Mouse (Mus musculus) neural tube, embryonic 15.5 days (tissue): ENCODE data around the gene Cd164l2. TPM values are rescaled to one million over a fixed set of nuclear protein-coding genes. Genes with fewer than 3 reads are reported as not detected.

Source experiments
- ATAC-seq: fragments of 200-750 bp; cut with Nextera tagmentation; 2 replicates; pipeline ENCODE4 v1.8.0; 2017; ENCODE audit warnings: mild to moderate bottlenecking, moderate TSS enrichment, moderate library complexity; ENCODE audit not compliant: low FRiP score
- H3K27ac ChIP-seq: fragments of 300-500 bp; sonication (generic); replicated peaks from 2 replicates; pipeline ENCODE4 v1.5.1; 2015; ENCODE audit warnings: mild to moderate bottlenecking, inconsistent platforms
- H3K27me3 ChIP-seq: fragments of 300-500 bp; sonication (generic); replicated peaks from 2 replicates; pipeline ENCODE4 v1.6.1; 2015; ENCODE audit warnings: inconsistent platforms
- H3K36me3 ChIP-seq: fragments of 300-500 bp; sonication (generic); 2 replicates; pipeline ENCODE4 v1.6.1; 2015; ENCODE audit warnings: inconsistent platforms
- H3K4me1 ChIP-seq: fragments of 300-500 bp; sonication (generic); 2 replicates; pipeline ENCODE4 v1.6.1; 2015; ENCODE audit warnings: inconsistent platforms
- H3K4me2 ChIP-seq: fragments of 300-500 bp; sonication (generic); 2 replicates; pipeline ENCODE4 v1.6.1; 2015; ENCODE audit warnings: inconsistent platforms, mild to moderate bottlenecking, moderate library complexity
- H3K4me3 ChIP-seq: fragments of 300-500 bp; sonication (generic); replicated peaks from 2 replicates; pipeline ENCODE4 v1.5.1; 2015; ENCODE audit warnings: mild to moderate bottlenecking, inconsistent platforms
- H3K9ac ChIP-seq: fragments of 300-500 bp; sonication (generic); replicated peaks from 2 replicates; pipeline ENCODE4 v1.6.1; 2015; ENCODE audit warnings: mild to moderate bottlenecking, inconsistent platforms
- H3K9me3 ChIP-seq: fragments of 300-500 bp; sonication (generic); replicated peaks from 2 replicates; pipeline ENCODE4 v1.6.1; 2016; ENCODE audit warnings: inconsistent platforms
- WGBS: fragments of 180-500 bp; shearing (Covaris S2); methylation state at CpG from one replicate; pipeline ENCODE4 v1.1.7; 2015; ENCODE audit warnings: mixed read lengths; 5-methylcytosine and 5-hydroxymethylcytosine counted together
- polyA plus RNA-seq: library from polyadenylated mRNA; unstranded; fragments of >200 nt; fragmentation: Nextera tagmentation; extraction: Ambion mirVana; gene quantifications from 2 replicates; pipeline ENCODE4 v1.2.1, GENCODE M21; 2015

Gene Cd164l2
- polyA plus RNA-seq, 1 experiment from 2014 or later, result 2.6 TPM

DNA sequence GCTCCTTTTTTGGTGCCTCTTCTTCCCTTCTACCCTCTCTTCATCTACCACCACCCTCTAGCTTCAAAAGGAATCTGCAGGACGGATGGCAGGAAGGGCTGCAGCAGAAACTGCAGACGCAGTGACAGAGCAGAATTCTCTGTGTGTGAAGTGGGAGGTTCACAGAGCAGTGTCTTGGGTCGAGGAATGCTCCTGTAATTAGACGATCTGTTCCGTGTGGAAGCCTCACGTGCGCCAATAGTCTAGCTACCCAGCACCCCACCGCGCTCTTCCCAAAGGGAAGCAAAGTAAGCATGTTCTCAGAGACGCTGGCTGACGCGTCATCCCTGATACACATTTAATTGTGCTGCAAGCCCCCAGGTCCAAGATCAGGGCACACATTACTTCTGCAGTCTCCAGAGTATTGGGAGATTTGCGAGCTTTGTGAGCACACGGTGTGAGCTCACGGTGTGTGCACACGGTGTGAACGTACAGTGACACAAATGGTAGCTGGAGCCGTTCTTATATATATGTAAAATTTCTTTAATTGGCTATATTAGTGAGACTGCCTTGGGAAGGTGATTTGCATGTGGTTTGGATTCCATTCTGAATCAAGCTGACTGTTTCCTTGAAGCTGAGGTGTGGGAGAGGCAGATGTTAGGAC is 35.0 kb upstream of the Cd164l2 start:
- Histone ChIP-seq H3K27me3 (no peaks in the 10 kb centered on the region), H3K9me3 (no peaks in the 10 kb centered on the region), H3K27ac (peak overlapping the region; percentile 79), H3K4me1 (peaks cover 29% of the 10 kb centered on the region), H3K9ac (0 out of 2 replicates have a peak overlapping the region, but pooled peaks have one; percentile 23), H3K4me3 (no peak overlapping the region), H3K4me2 (peak overlapping the region; percentile 38), H3K36me3 (0 out of 2 replicates have a peak, but pooled peaks cover 2% of the 10 kb centered on the region)
- WGBS, result 31% methylated on average over 18 of the region's 18 CpGs
- peak; percentile 75 for ATAC-seq

DNA sequence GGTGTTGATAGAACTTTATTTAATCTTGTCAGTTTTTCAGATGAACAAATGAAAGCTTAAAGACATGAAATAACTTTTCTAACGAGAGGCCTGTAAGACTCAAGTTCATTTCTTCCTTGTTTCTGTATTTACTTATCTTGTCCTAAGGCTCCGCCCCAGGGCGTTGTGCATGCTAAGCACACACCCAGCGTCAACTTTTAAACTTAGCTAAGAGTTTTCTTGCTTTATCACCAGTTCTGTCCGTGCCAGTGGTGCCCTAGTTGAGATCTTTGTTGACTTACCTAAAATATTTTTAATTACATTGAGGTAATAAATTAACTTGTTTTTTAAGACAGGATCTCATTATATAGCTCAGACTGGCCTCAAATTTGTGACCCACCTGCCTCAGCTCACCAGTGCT is 33.6 kb upstream of the Cd164l2 start:
- no peaks in the 10 kb centered on the region for H3K9me3 ChIP-seq
- ATAC-seq, result no peak
- H3K36me3 ChIP-seq, result 0 out of 2 replicates have a peak, but pooled peaks cover 2% of the 10 kb centered on the region
- no peak overlapping the region for H3K4me2 ChIP-seq
- no peak overlapping the region for H3K9ac ChIP-seq
- H3K4me3 ChIP-seq, result no peak overlapping the region
- 94% methylated on average over 5 of the region's 5 CpGs for WGBS
- H3K4me1 ChIP-seq, result peaks cover 29% of the 10 kb centered on the region
- H3K27ac ChIP-seq, result no peak overlapping the region
- H3K27me3 ChIP-seq, result no peaks in the 10 kb centered on the region

DNA sequence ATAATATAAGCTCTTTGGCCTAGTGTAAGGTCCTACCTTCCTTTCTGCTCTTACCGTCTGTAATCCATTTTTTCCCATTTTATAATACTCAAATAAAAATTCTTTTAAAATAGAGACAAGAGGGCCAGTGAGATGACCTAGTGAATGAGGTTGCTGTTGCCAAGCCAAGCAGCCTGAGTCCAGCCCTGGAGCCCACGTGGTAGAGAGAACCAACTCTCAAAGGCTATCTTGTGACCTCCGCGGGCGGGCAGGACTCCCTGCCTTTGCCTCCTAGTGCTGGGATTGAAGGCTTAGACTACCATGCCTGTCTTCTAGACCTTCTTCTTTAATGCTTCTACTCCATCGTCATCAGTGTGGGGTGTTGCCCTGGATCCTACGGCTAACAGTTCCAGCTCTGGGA is 32.7 kb upstream of the Cd164l2 start:
- Histone ChIP-seq H3K27me3 (no peaks in the 10 kb centered on the region), H3K9ac (no peak overlapping the region), H3K27ac (no peak overlapping the region), H3K36me3 (0 out of 2 replicates have a peak, but pooled peaks cover 2% of the 10 kb centered on the region), H3K4me1 (peaks cover 35% of the 10 kb centered on the region), H3K9me3 (no peaks in the 10 kb centered on the region), H3K4me2 (no peak overlapping the region), H3K4me3 (no peak overlapping the region)
- no peak for ATAC-seq
- 94% methylated on average over 7 of the region's 7 CpGs for WGBS

DNA sequence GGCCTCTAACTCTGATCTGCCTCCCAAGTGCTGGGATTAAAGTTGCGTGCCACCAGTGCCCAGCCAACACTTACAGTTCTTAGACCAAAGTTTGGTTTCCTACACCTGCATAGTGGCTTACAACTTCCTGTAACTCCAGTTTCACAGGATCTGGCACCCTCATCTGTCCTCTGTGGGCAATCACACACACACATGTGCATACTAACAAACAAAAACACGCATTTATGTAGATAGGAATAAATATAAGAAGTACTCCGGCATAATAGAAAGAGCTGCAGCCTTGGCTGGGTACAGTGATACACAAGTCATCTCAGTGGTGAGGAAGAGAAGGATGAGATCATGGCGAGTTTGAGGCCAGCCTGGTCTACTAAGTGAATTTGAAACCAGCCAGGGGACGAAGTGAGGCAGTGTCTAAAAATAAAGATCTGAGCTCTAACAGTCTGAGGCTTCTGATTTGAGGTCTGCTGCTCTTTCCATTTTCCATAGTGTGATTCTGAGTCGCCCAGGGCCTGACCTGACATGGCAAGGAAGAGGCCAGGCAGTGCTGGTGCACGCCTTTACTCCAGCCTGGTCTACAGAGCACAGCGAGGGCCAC is 29.4 kb upstream of the Cd164l2 start:
- Histone ChIP-seq H3K36me3 (peaks cover 11% of the 10 kb centered on the region; the same call in 1 of the 2 replicates), H3K4me2 (no peak overlapping the region), H3K27ac (no peak overlapping the region), H3K4me1 (peaks cover 22% of the 10 kb centered on the region), H3K9ac (no peak overlapping the region), H3K9me3 (no peaks in the 10 kb centered on the region), H3K27me3 (no peaks in the 10 kb centered on the region), H3K4me3 (no peak overlapping the region)
- ATAC-seq, result no peak
- 94% methylated on average over 8 of the region's 8 CpGs for WGBS

DNA sequence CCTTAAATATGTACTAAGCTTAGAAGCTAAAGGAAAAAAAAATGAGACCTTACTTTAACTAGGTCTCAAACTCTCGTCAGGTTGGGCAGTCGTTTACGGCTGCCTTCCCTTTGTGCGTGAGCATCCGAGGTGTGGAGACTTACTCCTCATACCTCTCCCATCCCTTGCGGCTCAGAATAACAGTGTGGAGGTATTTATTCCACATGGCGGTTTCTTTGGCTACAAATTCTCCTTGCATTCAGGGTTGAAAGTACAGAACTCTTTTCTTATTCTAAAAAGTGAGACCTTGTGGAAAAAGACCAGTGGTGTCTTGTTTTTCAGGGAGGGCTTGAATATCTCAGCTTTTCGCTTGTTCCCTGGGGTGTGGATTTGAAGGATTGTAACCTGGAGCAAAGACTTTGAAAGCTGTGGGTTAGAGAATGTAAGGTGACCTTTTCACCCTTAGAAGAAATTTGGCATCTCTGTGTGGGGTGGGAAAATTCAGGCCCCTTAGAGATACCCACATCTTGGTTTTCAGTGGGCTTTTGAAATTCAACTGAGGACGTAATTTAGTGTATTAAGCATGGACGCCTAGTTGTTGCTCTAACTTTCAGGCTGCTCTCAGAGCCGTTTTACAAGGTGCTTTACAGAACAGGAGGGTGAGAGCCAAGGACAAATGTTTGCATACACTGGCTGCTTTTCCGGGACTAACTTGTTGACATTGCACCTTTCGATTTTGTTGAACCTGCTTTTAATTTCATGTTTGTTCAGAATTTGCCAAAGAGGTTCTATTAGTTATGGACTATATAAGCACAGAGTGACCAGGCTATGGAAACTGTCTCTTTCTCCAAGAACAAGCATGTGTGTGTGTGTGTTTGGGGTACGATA is 27.7 kb upstream of the Cd164l2 start:
- H3K36me3 ChIP-seq, result peaks cover 21% of the 10 kb centered on the region
- H3K27me3 ChIP-seq, result no peaks in the 10 kb centered on the region
- no peak overlapping the region for H3K4me3 ChIP-seq
- H3K9me3 ChIP-seq, result no peaks in the 10 kb centered on the region
- no peak overlapping the region for H3K4me2 ChIP-seq
- peaks cover 17% of the 10 kb centered on the region for H3K4me1 ChIP-seq
- ATAC-seq, result no peak
- H3K9ac ChIP-seq, result no peak overlapping the region
- WGBS, result 45% methylated on average over 14 of the region's 14 CpGs
- no peak overlapping the region for H3K27ac ChIP-seq

DNA sequence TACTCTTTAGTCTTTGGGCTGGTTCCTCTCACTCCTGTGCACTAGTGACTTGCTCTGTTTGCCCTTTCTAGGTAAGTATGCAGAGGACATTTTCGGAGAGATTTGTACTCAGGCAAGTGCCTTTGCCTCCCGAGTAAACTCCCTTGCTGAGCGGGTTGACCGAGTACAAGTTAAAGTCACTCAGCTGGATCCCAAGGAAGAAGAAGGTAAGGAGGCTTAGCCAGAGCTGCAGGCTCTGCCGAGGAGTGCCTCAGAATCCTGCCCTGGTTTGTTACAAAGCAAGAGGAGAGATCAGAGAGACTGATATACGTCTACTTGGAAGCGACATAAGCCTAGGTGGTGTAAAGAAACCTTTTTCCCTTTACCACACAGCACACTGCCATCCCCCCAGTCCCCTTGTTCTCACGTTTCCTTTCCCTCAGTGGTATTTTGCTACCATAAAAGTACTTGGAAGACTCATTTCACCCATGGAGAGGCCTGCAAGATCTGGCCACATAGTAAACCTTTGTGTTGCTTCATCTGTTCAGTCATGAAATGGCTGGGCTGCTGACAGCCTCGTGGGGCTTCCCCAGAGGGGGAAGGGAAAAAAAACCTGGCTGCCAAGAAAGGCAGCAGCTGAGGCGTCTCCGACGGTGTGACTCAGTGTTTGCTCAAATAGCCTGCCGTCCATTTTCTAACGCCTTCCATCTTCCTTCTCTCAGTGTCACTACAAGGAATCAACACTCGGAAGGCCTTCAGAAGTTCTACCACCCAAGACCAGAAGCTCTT is 26.8 kb upstream of the Cd164l2 start:
- no peak overlapping the region for H3K9ac ChIP-seq
- H3K27me3 ChIP-seq, result no peaks in the 10 kb centered on the region
- peaks cover 17% of the 10 kb centered on the region for H3K4me1 ChIP-seq
- no peak overlapping the region for H3K4me3 ChIP-seq
- no peak overlapping the region for H3K27ac ChIP-seq
- H3K4me2 ChIP-seq, result no peak overlapping the region
- peaks cover 26% of the 10 kb centered on the region for H3K36me3 ChIP-seq
- 32% methylated on average over 15 of the region's 15 CpGs for WGBS
- H3K9me3 ChIP-seq, result no peaks in the 10 kb centered on the region
- no peak for ATAC-seq

DNA sequence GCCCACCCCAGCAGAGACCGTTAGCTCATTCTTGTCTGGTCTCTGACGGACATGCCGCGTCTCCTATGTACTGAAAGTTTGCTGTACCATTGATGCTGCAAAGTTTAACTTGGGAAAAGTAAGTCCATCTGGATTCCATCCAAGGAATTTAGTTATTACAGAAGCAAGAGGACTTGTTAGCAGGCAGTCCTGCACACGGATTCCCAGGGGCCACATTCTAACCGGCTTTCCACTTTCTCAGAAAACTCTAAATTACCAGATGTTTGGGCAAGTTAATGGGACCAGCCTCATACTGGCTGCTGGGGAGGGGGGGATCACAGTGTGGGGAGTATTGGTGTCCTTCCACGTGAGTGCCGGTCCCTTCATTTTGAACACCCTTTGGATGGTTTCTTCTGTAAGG is 26.0 kb upstream of the Cd164l2 start:
- H3K4me3 ChIP-seq, result no peak overlapping the region

DNA sequence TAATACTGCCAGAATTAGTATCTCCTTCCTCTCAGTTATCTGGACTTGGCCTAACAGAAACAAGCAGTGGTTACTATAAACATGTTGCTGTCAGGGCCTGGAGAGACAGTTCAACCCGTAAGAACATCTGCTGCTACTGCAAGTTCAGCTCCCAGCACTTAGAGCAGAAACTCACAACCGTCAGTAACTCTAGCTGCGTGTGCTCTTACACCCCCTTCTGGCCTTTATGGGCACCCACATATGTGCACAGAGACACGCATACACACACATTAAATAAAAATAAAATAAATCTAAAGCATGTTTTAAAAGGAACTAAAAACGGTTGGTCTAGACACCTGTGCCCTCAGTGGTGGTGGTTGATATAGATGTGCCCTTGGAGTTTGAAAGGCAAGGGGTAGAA is 25.1 kb upstream of the Cd164l2 start:
- Histone ChIP-seq H3K9me3 (no peaks in the 10 kb centered on the region), H3K4me1 (peaks cover 17% of the 10 kb centered on the region), H3K27me3 (no peaks in the 10 kb centered on the region), H3K4me3 (no peak overlapping the region), H3K27ac (no peak overlapping the region), H3K9ac (no peak overlapping the region), H3K36me3 (peaks cover 42% of the 10 kb centered on the region), H3K4me2 (no peak overlapping the region)
- 92% methylated on average over 5 of the region's 5 CpGs for WGBS
- ATAC-seq, result no peak

More for the DNA sequence above, 26.0 kb upstream of the Cd164l2 start:
- 79% methylated on average over 8 of the region's 8 CpGs for WGBS
- peaks cover 33% of the 10 kb centered on the region for H3K36me3 ChIP-seq
- H3K4me1 ChIP-seq, result peaks cover 17% of the 10 kb centered on the region
- H3K9ac ChIP-seq, result no peak overlapping the region
- no peak overlapping the region for H3K27ac ChIP-seq
- no peak overlapping the region for H3K4me2 ChIP-seq
- no peak for ATAC-seq
- no peaks in the 10 kb centered on the region for H3K9me3 ChIP-seq
- H3K27me3 ChIP-seq, result no peaks in the 10 kb centered on the region

DNA sequence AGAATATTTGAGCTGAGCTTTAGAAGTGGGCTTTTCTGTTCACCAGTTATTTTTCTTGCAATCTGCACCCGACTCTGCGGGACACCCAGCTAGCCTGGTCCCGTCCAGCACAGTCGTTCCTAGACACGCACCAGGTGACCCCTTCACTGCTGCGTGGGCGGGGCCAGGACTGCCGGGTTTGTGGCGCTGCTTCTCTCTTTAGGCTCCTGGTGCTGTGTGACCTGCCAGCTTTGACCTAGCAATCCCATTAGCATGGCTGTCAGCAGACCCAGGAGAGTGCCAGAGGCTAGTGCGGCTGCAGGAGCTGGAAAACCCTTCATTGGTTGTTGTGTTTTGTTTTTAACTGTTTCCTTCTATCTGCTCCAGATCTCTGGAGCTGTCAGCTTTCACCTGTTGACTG is 22.5 kb upstream of the Cd164l2 start:
- H3K27ac ChIP-seq, result no peak overlapping the region
- H3K9ac ChIP-seq, result no peak overlapping the region
- no peaks in the 10 kb centered on the region for H3K27me3 ChIP-seq
- H3K4me3 ChIP-seq, result no peak overlapping the region
- no peaks in the 10 kb centered on the region for H3K9me3 ChIP-seq
- H3K4me2 ChIP-seq, result no peak overlapping the region
- WGBS, result 78% methylated on average over 10 of the region's 10 CpGs
- no peak for ATAC-seq
- peaks cover 63% of the 10 kb centered on the region for H3K36me3 ChIP-seq
- H3K4me1 ChIP-seq, result peaks cover 11% of the 10 kb centered on the region

DNA sequence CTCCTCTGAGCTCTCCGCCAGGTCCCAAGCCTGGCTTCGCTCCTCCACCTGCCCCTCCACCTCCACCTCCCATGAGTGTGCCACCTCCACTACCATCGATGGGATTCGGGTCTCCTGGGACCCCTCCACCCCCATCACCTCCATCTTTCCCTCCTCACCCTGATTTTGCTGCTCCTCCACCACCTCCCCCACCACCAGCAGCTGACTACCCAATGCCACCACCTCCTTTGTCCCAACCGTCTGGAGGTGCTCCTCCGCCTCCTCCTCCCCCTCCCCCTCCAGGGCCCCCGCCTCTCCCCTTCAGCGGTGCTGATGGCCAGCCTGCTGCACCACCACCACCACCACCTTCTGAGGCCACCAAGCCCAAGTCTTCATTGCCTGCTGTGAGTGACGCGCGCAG is 17.4 kb upstream of the Cd164l2 start:
- peaks cover 34% of the 10 kb centered on the region for H3K4me1 ChIP-seq
- no peaks in the 10 kb centered on the region for H3K27me3 ChIP-seq
- H3K4me2 ChIP-seq, result no peak overlapping the region
- H3K9ac ChIP-seq, result no peak overlapping the region
- H3K27ac ChIP-seq, result no peak overlapping the region
- H3K4me3 ChIP-seq, result no peak overlapping the region
- no peaks in the 10 kb centered on the region for H3K9me3 ChIP-seq
- peaks cover 53% of the 10 kb centered on the region for H3K36me3 ChIP-seq
- WGBS, result 88% methylated on average over 11 of the region's 11 CpGs
- no peak for ATAC-seq

DNA sequence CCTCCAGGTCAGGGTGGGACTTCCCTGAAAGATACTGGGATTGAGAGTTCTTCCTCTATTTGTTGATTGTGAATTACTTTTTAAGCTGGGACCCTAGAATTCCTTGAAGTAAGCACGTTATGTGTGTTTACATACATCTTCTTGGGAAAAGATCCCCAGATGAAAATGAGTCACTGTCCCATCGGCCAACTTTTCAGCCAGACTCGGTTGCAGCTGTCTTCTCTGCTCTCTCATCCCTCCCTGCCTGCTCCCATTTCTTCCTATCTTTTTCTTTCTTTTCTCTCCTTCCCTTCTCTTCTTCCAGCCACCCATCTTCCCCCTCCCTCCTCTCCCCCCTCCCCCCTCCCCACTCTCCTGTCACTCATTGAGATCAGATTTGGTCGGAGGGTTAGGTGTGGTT is 16.9 kb upstream of the Cd164l2 start:
- no peak overlapping the region for H3K4me3 ChIP-seq
- WGBS, result 78% methylated on average over 4 of the region's 4 CpGs
- H3K4me1 ChIP-seq, result peaks cover 39% of the 10 kb centered on the region
- no peak overlapping the region for H3K27ac ChIP-seq
- no peak overlapping the region for H3K4me2 ChIP-seq
- no peak for ATAC-seq
- H3K9me3 ChIP-seq, result no peaks in the 10 kb centered on the region
- no peaks in the 10 kb centered on the region for H3K27me3 ChIP-seq
- no peak overlapping the region for H3K9ac ChIP-seq
- H3K36me3 ChIP-seq, result peaks cover 51% of the 10 kb centered on the region
